Mouse (Mus musculus) adrenal gland, adult 18-20 months (tissue): Measurements from ENCODE around the gene Cdrt4. TPM values are rescaled to one million over a fixed set of nuclear protein-coding genes. Genes with fewer than 3 reads are reported as not detected.

ENCODE experiments used
- DNase-seq, 2 experiments: peaks; one replicate each; pipeline ENCODE4 v3.0.0; 2021 to 2022; ENCODE audit warnings: low spot score in 2 of 2
- total RNA-seq, 2 experiments: library from RNA; stranded (reverse); gene quantifications; 1 replicate in 1 of 2; 2 replicates in 1 of 2; pipeline ENCODE4 v1.2.3; 2021

The Cdrt4 gene
- total RNA-seq, 2 experiments from 2014 or later, result not detected

- DNase-seq, result no peak
Measured at GRCm38 (mm10) chr11:62995066-62995754, 44.2 kb downstream of the Cdrt4 start.

- DNase-seq, result no peak
Measured at GRCm38 (mm10) chr11:62995755-62996521, 44.9 kb downstream of the Cdrt4 start.

- DNase-seq, result no peak
Measured at GRCm38 (mm10) chr11:62996522-62996898, 45.5 kb downstream of the Cdrt4 start.

- peak in 1 of 2 experiments; percentile 31 for DNase-seq
Measured at GRCm38 (mm10) chr11:62997039-62997717, 46.2 kb downstream of the Cdrt4 start.

- DNase-seq, result peak; percentile 12 to 34
Measured at GRCm38 (mm10) chr11:62997718-62998281, 46.8 kb downstream of the Cdrt4 start.

GRCm38 (mm10) chr11:63000126-63000525 lies 49.1 kb downstream of the Cdrt4 start:
- no peak for DNase-seq

- no peak for DNase-seq
Measured at GRCm38 (mm10) chr11:63004617-63005016, 53.6 kb downstream of the Cdrt4 start.

- no peak for DNase-seq
Measured at GRCm38 (mm10) chr11:63007376-63007775, 56.4 kb downstream of the Cdrt4 start.

GRCm38 (mm10) chr11:63008004-63008403 lies 57.0 kb downstream of the Cdrt4 start:
- DNase-seq, result no peak

GRCm38 (mm10) chr11:63009761-63010160 lies 58.8 kb downstream of the Cdrt4 start:
- no peak for DNase-seq

- DNase-seq, result no peak
Measured at GRCm38 (mm10) chr11:63017327-63018082, 66.5 kb downstream of the Cdrt4 start.

- no peak for DNase-seq
Measured at GRCm38 (mm10) chr11:63018083-63018622, 67.2 kb downstream of the Cdrt4 start.

- DNase-seq, result no peak
Measured at GRCm38 (mm10) chr11:63020633-63021032, 69.6 kb downstream of the Cdrt4 start.

- DNase-seq, result no peak
Measured at GRCm38 (mm10) chr11:63021141-63021806, 70.3 kb downstream of the Cdrt4 start.

GRCm38 (mm10) chr11:63023461-63023860 lies 72.5 kb downstream of the Cdrt4 start:
- no peak for DNase-seq

- no peak for DNase-seq
Measured at GRCm38 (mm10) chr11:63024136-63024535, 73.1 kb downstream of the Cdrt4 start.

GRCm38 (mm10) chr11:63025476-63025875 lies 74.5 kb downstream of the Cdrt4 start:
- DNase-seq, result no peak

GRCm38 (mm10) chr11:63026651-63027141 lies 75.7 kb downstream of the Cdrt4 start:
- DNase-seq, result peak; percentile 47 to 60

- no peak for DNase-seq
Measured at GRCm38 (mm10) chr11:63028131-63028530, 77.1 kb downstream of the Cdrt4 start.
